Mouse (Mus musculus) kidney, adult 8-10 months (tissue): Measurements from ENCODE around the gene Lrrc1.

ENCODE experiments used
- DNase-seq, 2 experiments: peaks; one replicate each; pipeline ENCODE4 v3.0.0; 2022

Lrrc1 gene

DNA sequence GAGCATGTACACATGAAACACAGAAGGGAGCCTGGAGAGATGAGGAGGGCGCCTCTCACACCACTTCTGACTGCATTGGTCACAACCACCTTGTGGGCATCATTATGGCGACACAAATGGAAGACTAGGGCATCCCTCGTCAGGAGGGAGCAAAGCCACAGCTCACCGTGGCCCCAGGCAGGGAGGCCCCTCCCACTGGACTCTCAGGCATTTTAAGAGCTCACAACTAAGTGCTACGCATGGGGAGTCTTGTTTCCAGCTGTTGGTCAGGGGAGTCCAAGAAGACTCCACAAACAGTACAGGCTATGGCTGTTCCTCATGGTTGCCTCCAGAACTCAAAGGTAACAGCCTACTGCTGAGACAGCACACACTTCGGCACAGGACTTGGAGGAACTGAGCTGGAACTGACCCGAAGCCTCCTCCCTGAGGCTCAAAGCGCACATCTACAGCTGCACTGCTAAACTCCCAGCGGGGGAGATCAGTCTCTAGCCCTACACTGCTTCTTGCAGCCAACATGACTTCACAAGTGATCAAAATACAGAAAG, 83.2 kb downstream of the Lrrc1 start:
- peak; percentile 75 to 84 for DNase-seq

DNA sequence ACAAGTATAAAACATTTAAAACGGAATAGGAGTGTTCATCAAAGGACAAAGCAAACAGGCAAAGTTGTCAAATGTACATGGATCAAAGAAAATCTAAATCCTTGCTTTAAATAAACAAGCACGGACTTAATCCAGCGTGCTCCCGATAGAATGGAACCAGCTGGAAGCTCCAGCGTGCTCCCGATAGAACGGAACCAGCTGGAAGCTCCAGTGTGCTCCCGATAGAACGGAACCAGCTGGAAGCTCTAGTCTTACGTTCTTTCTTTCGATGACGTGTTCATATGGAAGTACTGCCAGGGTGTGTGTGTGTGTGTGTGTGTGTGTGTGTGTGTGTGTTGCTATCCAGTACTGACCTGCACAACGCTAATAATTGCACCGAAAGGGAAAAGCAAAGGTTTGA, 84.3 kb downstream of the Lrrc1 start:
- no peak for DNase-seq

DNA sequence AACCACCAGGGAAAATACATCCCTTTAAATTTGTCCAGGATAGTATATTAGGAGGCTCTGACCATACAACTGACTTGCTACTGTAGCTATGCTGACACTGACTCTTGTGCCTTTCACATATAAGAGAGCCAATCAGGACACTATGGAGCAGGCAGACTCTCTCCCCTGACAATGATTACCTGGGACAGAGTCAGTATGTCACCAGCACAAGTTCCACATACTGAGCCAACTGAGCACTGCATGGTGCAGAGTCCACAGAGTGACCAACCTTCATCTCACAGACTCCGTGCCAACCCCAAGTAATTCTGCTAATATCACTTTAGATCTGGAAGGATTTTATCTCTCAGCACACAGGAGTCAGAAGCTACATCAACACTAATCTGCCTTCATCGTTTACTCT, 85.3 kb downstream of the Lrrc1 start:
- peak; percentile 33 to 40 for DNase-seq

DNA sequence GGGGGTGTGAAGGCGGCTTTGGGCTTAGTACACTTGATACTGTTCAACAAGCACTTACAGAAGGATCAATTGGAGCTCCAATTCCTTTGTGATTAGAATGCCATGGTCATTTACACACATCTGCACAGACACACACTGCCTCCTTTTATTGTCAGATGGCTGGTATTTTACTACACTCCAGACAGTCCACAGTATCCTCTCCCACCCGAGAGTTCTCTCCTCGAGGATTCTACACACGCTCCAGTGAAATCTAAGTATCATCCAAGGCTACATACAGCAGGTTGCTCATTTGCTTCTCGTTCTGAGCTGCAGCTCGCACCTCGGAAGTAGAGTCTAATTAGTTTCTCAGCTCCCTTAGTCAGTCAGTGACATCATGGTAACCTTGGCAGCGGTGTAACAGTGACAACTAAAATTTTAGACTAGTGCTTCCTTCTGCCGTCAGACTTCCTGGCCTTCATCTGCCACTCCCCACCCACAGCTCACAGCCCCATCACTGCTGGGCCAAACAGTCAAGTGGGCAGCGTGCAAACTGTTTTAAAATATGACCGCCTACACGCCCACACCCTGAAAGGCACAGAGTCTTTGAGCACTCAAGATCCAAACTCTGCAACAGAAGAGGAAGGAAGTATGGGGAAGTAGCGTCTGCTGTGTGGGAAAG, 88.4 kb downstream of the Lrrc1 start:
- DNase-seq, result no peak

DNA sequence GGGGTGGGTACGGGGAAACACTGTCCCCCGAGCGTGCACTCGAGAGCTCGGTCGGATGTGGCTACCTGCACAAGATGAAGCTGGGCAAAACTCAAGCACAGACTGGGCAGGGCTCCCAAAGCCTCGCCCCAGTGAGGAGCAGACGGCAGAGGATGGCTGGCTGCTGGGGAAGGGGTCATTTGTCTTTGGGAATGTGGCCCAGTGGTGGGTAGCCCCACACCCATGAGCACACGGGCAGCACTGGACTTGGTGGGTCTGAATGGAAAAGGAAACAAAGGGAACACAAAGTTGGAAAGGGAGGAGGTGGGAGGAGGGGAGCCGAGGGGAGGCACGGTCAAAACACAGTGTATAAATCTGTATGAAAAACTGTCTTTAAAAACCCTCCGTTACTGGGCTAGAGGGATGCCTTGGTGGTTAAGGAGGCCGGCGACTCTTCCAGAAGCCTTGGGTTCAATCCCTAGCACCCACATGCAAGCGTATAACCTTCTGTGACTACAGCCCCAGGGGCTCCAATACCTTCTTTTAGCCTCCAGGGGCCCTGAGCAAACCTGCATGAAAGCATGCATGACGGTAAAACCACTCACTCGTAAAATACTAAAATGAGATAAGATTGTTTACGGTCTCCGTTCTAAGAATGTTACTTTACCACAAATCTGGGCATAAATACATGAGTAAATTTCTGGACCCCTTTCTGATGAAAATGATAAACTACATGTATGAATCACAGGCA, 89.1 kb downstream of the Lrrc1 start:
- DNase-seq, result no peak

DNA sequence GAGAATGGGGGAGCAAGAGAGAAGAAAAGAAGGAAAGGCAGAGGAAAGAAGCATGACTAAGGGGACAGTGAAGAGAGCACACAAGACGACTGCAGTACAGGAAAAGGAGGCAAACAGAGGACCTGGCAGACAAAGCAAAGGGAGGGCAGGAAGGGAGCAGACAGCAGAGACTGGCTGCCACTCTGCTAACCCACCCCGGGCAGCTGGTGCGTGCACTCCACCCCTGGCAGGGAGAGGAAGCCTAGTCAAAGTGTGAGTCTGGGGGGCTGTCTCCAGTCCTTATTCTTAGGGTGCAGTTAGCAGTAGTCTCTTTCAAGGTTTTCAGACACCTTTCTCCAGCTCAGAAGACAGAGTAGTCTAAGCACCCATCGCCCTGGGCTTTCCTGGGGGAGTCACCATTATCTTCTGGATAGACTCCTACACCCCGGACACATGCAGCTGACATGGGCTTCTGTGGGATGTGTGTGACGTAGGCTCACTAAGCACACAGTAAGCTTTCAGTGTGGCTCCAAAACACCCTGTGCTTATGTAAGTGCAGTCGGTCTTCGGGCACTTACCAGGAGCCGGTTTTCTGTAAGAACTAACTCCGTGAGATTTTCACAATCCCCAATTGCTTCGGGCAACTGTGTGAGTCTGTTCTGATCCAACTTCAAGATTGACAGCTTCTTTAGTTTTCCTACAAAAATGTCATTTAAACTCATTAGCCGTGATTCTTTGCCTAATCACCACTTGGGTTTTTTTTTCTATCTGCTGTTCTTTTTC, 92.4 kb downstream of the Lrrc1 start:
- no peak for DNase-seq

DNA sequence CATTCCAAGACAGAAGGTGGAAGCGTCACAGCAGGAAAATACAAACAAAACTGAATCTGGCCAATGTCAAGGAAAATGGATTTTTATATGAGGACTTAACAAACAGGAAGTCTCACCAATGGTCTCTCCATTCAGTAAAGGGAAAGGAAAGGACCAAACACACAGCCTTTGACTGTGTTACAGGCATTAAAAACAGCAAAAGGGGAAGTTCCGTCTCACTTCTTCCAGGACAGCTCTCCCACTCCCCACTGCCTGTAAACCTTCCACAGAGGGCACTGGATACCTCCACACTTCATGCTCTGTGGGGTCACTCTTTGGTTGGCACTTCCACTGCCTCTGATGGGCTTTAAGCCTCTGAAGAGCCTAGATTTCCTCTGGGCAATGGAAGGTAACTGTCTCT, 94.2 kb downstream of the Lrrc1 start:
- DNase-seq, result no peak

DNA sequence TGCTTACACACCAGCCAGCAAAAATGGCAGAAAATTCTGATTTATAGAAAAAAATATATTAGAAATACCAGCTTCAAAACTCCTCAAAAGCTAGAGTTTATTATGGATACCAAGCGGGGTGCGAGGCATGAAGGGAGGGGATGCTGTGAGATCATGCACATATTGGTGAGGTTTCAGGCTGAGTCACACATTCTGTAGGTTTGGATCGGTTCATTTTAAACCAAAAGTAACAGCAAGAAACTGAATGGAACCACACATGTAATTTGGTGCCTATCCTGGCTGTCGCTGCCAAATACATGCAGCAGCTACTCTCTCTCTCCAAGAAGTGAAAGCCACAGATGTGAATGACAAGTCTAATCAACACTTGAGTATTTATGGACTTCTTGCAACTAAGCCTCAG, 99.8 kb downstream of the Lrrc1 start:
- DNase-seq, result no peak

DNA sequence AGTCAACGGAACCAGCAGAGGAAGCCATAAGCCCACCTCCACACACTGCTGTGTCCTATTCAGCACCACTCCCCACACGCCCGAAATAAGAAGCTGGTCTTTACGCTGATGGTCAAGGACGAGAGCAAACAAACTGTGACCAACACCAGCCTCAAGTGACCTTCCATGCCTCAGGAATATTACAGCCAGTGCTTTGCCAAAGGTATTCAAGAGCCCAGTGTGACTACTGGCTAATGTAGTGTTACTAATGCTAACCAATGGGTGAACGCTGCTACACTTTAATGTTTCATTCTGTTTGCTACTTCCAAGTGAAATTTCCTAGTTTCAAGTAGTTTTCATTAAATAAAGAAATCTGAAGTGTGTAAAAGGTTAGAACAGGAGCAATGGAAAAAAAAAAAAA, 105.3 kb downstream of the Lrrc1 start:
- DNase-seq, result no peak

DNA sequence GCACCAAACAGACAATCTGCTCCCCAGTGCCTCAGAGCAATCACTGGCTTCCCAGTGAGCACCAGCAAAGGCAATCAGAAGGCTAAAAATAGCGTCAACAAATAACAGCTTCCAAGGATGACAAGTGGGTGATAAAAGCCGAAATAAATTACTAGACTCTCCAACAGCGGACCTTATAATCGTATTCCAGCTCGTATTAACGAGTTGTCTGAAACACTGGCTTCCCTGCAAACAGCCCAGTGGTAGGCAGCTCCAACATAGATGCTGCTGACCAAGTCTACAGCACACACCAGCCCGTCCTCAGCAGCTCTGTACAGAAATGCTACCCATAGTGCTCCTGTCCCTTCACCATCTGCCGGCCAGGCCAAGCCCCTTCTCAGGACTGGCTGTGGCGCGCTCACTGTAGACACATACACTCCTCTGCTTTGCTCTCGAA, 105.8 kb downstream of the Lrrc1 start:
- no peak for DNase-seq

DNA sequence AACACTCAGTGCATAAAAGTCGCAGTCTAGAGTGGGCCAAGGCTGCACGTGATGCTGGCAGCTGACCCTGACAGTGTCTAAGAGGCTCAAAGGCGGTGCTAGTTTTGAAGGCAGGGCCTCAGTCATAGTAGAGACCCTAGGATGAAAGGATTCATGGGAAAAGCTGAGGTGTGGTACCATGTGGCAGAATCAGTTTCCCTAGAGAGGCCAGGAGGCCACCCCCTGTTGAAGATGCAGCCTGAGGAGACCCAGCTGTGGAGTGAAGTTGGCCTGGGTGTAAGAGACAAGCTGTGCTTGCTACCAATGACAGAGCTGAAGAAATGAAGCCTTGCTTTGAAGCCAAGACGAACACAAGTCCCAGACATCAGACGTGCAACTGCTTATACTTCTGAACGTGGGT, 107.5 kb downstream of the Lrrc1 start:
- no peak for DNase-seq

DNA sequence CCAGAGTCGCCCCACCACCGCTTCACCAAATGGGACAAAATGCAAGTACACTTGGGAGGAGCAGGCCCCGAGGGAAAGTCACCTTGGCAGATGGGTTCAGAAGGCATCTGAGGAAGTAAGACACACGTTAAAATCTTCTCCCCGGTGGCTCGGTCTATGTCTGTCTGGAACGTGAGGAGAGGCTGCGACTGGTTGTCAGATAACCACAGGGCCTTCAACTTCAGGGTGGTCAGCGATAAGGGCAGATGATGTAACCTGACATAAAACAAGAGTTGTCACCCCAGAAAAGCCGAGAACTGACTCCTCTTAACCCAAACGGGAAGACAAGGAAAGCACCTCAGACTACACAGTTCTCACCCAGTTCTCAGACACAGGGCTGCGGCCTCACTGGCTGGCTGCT, 109.7 kb downstream of the Lrrc1 start:
- no peak for DNase-seq

DNA sequence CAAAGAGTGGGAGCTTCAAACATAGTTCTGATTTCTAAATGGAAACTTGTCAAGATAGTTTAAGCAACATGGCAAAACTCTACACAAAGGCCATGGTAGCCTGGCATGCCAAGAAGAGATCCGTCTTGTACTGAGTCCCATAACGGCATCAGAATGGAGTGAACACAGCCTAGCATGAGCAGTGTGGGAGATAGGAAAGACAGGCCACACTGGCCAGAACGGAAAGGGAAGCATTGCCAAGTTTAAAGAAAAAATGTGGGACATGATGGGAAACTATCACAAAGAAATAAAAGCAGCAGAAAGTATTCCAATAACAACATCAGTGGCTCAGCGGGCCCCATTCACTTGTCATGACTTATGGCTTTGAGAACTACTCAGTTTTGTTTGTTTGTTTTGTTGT, 111.2 kb downstream of the Lrrc1 start:
- no peak for DNase-seq

DNA sequence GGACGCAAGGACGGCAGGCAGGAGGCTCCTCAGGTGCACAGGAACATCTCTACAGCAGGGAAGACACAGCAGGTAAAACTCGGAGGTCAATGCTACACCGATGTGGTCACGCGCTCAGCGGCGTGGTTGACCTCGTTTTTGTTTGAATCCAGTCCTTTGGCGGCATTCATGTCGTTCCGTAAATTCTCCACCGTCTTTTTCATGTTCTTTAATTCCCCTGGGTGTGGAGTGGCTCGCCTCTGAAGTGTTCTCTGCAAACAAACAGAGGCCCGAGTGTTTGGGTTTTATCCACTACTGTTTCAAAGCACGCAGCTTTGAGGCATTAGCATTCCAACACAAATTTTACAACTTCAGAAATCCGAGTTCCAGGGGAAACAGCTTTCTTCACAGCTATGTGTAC, 112.6 kb downstream of the Lrrc1 start:
- DNase-seq, result no peak

DNA sequence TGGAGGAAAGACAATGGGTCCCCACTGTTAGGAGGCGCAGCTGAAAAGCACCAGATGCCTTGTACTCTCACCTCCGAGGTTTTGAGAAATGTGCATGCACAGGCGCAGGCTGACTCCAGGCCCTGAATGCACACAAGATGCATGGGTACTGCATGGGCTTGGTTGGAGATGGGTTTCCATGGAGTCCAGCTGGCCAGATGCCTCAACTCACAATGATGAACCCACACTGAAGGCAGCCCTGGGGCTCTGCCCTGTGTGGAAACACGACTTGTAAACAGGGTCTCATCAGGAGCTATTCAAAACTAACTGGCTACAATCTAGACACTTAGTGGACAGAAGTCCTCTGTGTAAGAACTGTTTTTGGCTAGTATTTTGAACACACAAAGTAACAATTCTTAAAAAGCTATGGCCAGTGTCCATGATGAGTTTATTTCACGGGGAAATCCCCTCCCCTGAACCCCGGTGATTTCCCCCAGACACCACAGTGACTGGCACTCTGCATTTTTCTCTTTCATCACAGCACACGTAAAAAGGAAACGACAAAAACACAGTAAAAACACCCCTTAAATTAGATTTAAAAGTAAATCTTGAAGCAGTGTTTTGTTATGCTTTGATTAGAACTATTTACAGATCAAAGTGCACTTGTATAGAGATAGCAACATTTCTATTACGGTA, 114.1 kb downstream of the Lrrc1 start:
- no peak for DNase-seq

DNA sequence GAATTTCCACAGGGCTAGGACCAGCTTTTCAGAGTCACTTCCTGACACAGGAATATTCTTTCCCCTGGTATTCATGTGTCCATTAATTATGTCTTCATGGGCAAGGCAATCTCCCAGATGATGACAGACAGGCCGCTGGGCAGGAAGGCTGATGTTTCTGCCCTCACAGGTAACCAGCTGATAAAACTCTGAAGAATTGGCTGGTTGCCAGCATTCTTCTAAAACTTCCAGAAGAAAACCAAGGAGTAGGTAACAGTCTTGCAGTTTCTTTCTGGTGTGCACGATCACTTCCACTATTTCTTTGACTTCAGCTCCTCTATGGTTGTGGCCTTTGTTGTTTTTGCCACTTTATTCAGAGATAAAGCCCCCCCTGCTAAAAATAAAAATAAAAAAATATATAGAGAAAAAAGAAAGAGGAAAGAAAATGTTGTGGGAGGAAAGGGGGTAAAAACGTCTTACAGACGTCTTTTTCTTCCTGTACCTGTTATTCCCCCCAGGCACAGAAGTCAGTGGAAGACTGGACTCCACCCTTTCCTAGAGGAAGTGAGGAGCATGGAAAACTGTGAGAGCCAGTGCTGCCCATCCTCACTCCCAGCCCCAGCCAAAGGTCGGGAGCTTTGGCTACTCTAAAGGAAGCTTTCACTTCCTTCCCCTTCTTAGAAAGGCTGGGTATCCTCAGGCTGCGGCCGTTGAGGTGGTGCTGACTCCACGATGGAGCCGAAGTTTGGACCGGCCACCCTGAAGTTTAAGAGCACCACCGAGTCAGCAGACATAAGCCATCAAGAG, 115.2 kb downstream of the Lrrc1 start:
- no peak for DNase-seq

DNA sequence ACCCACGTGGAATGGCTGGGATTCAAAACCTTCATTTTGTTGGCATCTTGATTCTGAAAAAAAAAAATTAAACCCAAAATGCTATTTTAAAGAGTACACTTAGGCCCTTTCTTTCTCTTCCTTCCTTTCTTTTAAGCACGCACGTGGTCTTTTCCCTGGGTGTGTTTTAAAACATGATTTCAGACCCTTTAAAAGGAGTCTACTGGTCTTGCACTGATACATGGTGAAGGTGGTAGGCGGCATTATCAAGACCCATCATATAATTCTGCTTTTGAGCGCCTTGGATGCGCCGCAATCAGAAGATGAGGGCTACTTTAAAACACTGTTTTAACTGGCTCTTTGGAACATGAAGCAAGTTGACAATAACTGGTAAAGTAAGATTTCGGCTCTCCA, 115.9 kb downstream of the Lrrc1 start:
- DNase-seq, result no peak

DNA sequence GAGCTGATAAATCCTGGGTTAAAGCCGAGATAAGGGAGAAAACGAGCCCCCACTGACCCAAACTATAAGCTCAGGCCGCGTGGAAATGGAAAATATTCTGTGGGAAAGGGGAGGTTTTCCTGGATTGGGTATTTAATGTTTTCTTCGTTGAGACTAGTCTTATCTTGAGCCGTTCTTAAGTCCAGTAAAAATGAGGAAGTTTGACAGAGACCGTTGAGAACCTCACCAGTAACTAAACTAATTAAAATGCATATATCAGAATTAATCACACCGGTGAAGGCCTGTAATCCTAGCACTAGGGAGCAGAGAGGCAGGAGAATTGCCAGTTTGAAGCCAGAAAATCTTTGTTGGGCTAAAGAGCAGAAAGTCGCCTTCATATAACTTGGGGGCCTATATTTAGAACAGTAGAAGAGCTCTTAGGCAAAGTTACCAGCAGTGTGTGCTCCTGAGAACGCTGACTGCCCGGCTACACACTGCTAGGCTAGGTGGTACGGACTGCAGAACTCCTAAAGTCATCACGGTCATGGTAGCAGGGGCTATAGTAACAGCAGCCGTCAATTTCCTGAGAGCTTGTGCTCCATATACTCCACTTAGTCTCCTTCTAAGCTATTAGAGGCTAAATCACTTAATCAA, 116.4 kb downstream of the Lrrc1 start:
- DNase-seq, result no peak

DNA sequence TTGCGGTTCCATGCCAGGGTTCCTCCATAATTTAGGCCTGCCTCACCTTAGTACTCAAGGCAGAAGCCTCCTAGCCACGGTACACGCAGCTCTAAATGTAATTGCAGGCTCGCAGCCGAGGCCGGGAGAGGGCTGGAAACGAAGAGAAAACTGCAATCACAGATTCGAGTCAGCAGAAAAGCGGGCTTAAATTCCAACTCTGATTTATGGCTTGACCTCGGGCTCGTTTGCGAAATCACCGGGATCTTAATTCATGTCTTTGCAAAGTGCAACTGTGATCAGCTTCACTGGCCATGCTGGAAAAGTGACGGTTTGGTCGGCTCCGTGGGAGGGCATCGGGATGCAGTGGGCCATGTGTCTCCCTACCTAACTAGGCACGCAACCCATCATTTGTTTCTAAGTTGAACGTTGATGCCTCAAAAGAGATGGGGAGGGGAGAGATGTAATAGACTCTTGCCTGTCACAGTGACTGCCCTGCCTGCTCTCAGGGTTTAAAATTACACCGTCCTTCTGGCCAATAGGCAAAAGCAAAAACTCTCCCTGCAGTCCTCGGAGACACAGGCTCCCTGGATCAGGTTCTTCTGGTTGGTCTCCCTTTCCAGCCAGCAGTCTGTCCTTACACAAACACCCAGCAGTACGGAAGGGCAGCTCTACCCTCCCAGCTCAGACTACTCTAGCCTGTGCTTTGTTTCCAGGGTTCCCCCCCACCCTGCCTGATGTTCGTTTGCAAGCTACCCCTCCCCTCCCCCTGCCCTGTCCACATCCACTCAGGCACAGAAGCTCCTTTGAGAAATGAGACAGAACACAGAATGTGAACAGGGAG, 117.2 kb downstream of the Lrrc1 start:
- DNase-seq, result peak; percentile 53

DNA sequence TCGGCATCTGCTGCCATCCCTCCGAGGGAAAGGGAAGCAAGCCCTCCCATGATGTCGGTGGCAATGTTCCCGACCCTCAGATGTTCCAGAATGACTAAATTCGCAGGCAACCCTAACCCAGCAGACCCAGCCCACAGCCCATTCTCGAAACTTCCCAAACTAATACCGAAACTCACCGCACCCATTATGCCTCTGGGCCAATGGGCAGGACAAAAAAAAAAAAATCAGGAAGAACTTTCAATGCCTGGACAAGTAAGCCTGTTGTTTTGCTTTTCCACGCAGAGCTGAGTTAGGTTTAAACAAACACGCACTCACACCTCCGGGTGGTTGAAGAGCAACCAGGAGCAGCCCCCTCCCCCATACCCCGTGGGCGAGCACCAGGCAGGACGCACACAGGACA, 118.6 kb downstream of the Lrrc1 start:
- no peak for DNase-seq

DNA sequence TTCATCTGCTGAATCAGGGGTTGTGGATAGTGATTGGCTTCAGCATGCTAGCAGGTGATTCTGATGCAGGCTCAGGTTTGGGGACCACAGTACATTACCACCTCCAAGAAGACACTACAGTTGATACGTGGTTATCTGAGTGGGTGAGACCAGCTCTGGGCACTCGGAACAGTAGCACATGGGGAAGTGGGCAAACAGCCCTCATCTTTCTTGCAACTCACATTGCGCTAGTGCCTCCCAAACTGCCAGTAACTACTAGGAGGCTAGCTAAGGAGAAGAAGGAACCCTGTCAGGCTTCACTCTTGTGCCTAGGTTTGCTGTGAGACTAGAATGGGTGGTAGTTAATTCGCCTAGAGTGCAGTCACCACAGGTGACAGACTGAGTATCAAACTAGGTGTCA, 119.1 kb downstream of the Lrrc1 start:
- no peak for DNase-seq
